Mouse (Mus musculus): Measurements from ENCODE around the gene 1110008P14Rik. TPM values are rescaled to one million over a fixed set of nuclear protein-coding genes. Genes with fewer than 3 reads are reported as not detected.

Gene 1110008P14Rik
- polyA plus RNA-seq, 1 experiment = 25.7 TPM

DNA sequence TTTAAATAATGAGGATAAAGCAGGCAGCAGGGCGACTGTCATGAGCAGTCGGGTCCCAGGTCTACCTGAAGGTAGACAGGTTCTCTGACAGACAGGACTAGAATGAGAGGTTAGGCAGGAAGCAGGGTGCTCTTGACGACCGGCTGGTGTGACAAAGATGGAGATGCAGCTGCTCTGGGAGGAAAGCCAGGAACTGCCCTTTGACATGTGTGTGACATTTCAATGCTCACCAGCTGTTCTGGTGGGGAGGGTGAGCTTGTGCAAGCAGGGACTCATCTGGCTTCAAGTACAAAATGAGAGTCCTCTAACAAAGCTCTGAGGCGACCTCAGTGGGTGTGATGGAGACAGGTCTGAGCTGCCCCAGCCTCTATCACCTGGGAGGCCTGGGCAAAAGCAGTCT, 32.2 kb upstream of the 1110008P14Rik start:
- no peaks in the 10 kb centered on the region for H3K27me3 ChIP-seq (ENCODE audit: control insufficient read depth, insufficient read depth, low read length, poor library complexity, severe bottlenecking)
- no peak overlapping the region for H3K9ac ChIP-seq (ENCODE audit: low read depth, poor library complexity, severe bottlenecking)
- H3K4me1 ChIP-seq (ENCODE audit: control insufficient read depth, insufficient read depth, low read length) = no peaks in the 10 kb centered on the region
- no peaks in the 10 kb centered on the region for H3K9me3 ChIP-seq (replicated peaks; ENCODE audit: control insufficient read depth, insufficient read depth, low read length, poor library complexity, severe bottlenecking)
- H3K36me3 ChIP-seq (ENCODE audit: control insufficient read depth, insufficient read depth, low read length, poor library complexity, severe bottlenecking) = peaks cover 11% of the 10 kb centered on the region
- H3K27ac ChIP-seq (ENCODE audit: insufficient read depth, low read length) = no peak overlapping the region
- TF ChIP-seq EP300 (IDR thresholded peaks at IDR 0.05; ENCODE audit: insufficient read depth, low read depth, low read length) (no peak), POLR2A (IDR thresholded peaks at IDR 0.05; ENCODE audit: insufficient read depth, low read length) (no peak), CTCF (IDR thresholded peaks at IDR 0.05; ENCODE audit: low read depth, low read length) (no peak)
- no peak overlapping the region for H3K4me3 ChIP-seq (ENCODE audit: low read depth, low read length)

DNA sequence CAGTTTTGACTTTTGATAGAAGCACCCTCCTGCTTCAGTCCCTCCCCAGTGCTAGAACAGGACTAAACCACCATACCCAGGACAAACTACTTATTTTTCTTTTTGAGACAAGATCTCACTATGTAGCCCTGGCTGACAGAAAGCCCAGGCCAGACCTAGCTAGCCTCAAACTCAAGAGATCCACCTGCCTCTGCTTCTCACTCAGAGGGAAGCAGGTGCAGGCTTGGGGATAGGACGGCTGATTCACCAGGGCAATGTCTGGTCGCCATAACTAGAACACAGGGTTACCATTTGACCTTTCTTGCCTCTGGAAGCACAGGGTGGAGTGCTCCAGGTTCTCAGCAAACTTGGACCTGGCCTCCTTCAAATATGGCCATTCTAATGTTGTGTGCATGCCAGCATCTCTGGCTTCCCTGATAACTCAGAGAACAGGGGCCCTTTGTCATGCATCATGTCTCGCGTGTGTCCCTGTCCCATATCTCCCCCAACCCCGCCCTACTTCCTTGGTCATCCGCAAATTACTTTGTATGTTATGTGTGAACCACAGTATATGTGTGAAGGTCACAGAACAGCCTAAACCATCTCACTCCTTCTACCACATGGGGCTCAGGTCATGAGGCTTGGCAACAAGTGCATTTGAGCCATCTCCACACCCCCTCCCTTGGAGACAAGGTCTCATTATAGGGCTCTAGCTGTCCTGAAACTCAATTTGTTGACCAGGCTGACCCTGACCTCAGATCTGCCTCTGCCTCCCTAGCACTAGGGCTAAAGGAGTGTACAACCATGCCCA, 31.2 kb upstream of the 1110008P14Rik start:
- peaks cover 11% of the 10 kb centered on the region for H3K36me3 ChIP-seq (ENCODE audit: control insufficient read depth, insufficient read depth, low read length, poor library complexity, severe bottlenecking)
- H3K4me3 ChIP-seq (ENCODE audit: low read depth, low read length) = no peak overlapping the region
- H3K27ac ChIP-seq (ENCODE audit: insufficient read depth, low read length) = no peak overlapping the region
- no peaks in the 10 kb centered on the region for H3K4me1 ChIP-seq (ENCODE audit: control insufficient read depth, insufficient read depth, low read length)
- TF ChIP-seq POLR2A (IDR thresholded peaks at IDR 0.05; ENCODE audit: insufficient read depth, low read length) (no peak), EP300 (IDR thresholded peaks at IDR 0.05; ENCODE audit: insufficient read depth, low read depth, low read length) (no peak), CTCF (IDR thresholded peaks at IDR 0.05; ENCODE audit: low read depth, low read length) (no peak)
- no peaks in the 10 kb centered on the region for H3K27me3 ChIP-seq (ENCODE audit: control insufficient read depth, insufficient read depth, low read length, poor library complexity, severe bottlenecking)
- no peak overlapping the region for H3K9ac ChIP-seq (ENCODE audit: low read depth, poor library complexity, severe bottlenecking)
- H3K9me3 ChIP-seq (replicated peaks; ENCODE audit: control insufficient read depth, insufficient read depth, low read length, poor library complexity, severe bottlenecking) = no peaks in the 10 kb centered on the region

DNA sequence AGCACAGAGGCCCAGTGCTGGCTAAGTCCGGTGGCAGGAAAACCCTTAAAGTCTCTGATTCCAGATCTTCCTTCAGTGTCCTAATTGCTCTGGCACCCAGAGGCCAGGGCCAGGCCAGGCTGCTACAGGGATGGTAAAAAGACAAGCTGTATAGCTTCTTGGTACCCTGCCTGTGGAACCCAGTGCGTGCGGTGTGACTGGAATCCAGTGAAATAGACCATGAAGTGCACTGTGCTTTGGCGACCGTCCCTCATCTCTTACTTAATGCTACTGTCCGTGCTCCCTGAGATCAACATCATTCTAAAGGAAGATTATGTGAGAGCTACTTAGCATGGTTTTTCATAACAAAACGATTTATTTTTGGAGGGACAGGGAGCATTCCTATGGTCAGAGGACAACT, 29.7 kb upstream of the 1110008P14Rik start:
- Histone ChIP-seq H3K27ac (ENCODE audit: insufficient read depth, low read length) (no peak overlapping the region), H3K27me3 (ENCODE audit: control insufficient read depth, insufficient read depth, low read length, poor library complexity, severe bottlenecking) (no peaks in the 10 kb centered on the region), H3K36me3 (ENCODE audit: control insufficient read depth, insufficient read depth, low read length, poor library complexity, severe bottlenecking) (peaks cover 4% of the 10 kb centered on the region), H3K4me1 (ENCODE audit: control insufficient read depth, insufficient read depth, low read length) (no peaks in the 10 kb centered on the region), H3K9me3 (replicated peaks; ENCODE audit: control insufficient read depth, insufficient read depth, low read length, poor library complexity, severe bottlenecking) (no peaks in the 10 kb centered on the region), H3K9ac (ENCODE audit: low read depth, poor library complexity, severe bottlenecking) (no peak overlapping the region), H3K4me3 (ENCODE audit: low read depth, low read length) (no peak overlapping the region)
- no peak for TF ChIP-seq CTCF (IDR thresholded peaks at IDR 0.05; ENCODE audit: low read depth, low read length)
- no peak for TF ChIP-seq POLR2A (IDR thresholded peaks at IDR 0.05; ENCODE audit: insufficient read depth, low read length)
- TF ChIP-seq EP300 (IDR thresholded peaks at IDR 0.05; ENCODE audit: insufficient read depth, low read depth, low read length) = no peak

DNA sequence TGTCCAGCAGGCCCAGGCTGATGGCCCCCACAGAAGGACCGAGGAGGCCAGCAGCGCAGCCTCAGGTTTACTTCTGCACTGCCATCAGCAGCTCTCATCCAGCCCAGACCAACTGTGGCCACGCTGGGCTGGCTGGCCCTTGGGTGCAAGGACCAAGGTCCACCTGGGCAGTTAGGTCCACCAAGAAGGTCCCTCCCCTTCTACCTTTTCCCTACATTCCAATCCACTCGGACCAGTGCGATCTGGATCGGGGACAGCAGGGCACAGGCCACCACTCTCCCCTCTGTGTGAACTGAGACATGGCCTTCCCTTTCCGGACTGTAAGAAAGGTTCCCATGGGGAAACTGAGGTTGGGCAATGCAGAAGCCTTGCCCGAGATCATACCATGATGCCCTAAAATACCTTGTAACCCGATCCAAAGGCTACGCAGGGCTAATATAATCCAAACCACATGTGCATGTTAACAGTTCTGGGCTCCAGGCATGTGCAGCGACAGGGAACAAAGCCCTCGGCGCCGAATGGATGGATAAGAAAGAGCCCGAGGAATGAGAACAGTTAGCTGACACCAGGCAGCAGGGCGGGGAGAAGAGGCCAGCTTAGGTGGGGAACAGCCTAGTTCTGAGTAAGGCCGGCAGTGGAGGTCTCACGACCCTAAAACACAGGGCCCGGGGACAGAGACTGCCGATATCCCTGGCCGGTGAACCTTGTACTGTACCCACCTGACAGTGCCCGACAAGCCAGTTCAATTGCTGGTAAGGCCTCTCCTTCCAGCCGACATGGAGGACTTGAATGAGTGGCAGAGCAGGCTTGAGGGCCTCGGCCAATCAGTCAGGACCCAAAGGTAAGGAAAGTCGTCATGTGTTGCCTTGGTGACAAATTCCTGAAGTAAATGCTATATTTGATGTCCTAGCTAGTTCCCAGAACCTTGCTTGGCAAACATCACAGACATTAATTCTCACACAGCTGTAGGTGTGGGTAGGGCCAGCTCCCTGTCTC, 27.0 kb upstream of the 1110008P14Rik start:
- no peak for TF ChIP-seq EP300 (IDR thresholded peaks at IDR 0.05; ENCODE audit: insufficient read depth, low read depth, low read length)
- no peak for TF ChIP-seq CTCF (IDR thresholded peaks at IDR 0.05; ENCODE audit: low read depth, low read length)
- TF ChIP-seq POLR2A (IDR thresholded peaks at IDR 0.05; ENCODE audit: insufficient read depth, low read length) = no peak
- H3K9ac ChIP-seq (ENCODE audit: low read depth, poor library complexity, severe bottlenecking) = no peak overlapping the region
- H3K9me3 ChIP-seq (replicated peaks; ENCODE audit: control insufficient read depth, insufficient read depth, low read length, poor library complexity, severe bottlenecking) = no peaks in the 10 kb centered on the region
- no peak overlapping the region for H3K4me3 ChIP-seq (ENCODE audit: low read depth, low read length)
- no peak overlapping the region for H3K27ac ChIP-seq (ENCODE audit: insufficient read depth, low read length)
- no peaks in the 10 kb centered on the region for H3K27me3 ChIP-seq (ENCODE audit: control insufficient read depth, insufficient read depth, low read length, poor library complexity, severe bottlenecking)
- no peaks in the 10 kb centered on the region for H3K4me1 ChIP-seq (ENCODE audit: control insufficient read depth, insufficient read depth, low read length)
- no peaks in the 10 kb centered on the region for H3K36me3 ChIP-seq (ENCODE audit: control insufficient read depth, insufficient read depth, low read length, poor library complexity, severe bottlenecking)

DNA sequence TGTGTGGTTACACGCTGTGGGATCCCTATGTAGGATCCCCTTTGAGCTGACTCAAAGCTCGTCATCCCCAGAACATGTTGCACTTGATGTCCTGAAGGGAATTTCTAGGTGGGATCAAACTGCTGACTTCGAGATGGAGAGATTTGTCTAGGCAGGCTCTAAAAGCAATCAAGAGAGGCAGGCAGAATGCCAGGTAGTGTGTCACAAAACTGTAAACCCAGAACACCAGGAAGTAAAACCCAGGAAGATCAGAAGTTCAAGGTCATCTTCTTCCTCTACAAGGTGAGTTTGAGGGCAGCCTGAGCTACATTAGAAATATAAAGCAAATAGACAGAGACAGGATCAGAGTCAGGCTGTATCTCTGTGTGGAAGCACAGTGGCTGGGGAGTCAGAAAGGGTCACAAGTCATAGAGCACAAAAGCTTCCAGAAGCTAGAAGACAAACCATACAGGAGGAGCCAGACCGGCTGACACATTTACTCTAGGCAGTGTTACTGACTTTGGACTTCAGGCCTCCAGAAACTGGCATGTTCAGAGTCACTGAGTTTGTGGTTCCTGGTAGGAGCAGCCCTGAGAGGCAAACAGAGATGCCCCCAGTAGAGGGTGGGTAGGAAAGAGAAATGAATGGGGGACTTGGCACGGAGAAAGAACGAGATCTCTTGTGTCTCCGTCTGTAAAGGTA, 25.5 kb upstream of the 1110008P14Rik start:
- Histone ChIP-seq H3K4me3 (ENCODE audit: low read depth, low read length) (no peak overlapping the region), H3K27ac (ENCODE audit: insufficient read depth, low read length) (no peak overlapping the region), H3K4me1 (ENCODE audit: control insufficient read depth, insufficient read depth, low read length) (peaks cover 6% of the 10 kb centered on the region), H3K9ac (ENCODE audit: low read depth, poor library complexity, severe bottlenecking) (no peak overlapping the region), H3K27me3 (ENCODE audit: control insufficient read depth, insufficient read depth, low read length, poor library complexity, severe bottlenecking) (no peaks in the 10 kb centered on the region), H3K36me3 (ENCODE audit: control insufficient read depth, insufficient read depth, low read length, poor library complexity, severe bottlenecking) (no peaks in the 10 kb centered on the region), H3K9me3 (replicated peaks; ENCODE audit: control insufficient read depth, insufficient read depth, low read length, poor library complexity, severe bottlenecking) (no peaks in the 10 kb centered on the region)
- TF ChIP-seq EP300 (IDR thresholded peaks at IDR 0.05; ENCODE audit: insufficient read depth, low read depth, low read length) (no peak), CTCF (IDR thresholded peaks at IDR 0.05; ENCODE audit: low read depth, low read length) (no peak), POLR2A (IDR thresholded peaks at IDR 0.05; ENCODE audit: insufficient read depth, low read length) (no peak)

All from ES-Bruce4 (cell line).